Mouse (Mus musculus): ENCODE measurements at regions not wholly inside any gene's neighbourhood (a gene's known extent, or its start where the extent isn't known, plus 50 kb on each side); places are given as distances from the start of the nearest gene placed in this dataset.

DNA sequence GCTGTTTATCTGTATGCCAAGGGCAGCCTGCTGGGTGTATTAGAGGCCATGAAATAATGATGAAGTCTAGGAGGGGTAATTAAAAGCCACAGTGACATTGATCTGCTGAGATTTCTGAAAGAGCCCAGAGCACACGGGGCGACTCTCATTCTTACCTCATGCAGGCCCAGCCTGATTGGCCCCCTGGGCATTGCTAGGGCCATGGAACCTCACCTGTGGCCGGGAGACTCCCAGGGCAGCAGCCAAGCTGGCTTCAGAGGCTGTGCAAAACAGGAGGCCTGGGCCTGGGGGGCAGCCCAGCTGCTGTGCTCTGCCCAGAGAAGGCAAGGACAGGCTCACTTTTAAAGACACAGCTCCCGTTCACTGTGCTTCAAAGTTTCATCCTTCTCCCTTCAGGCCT, 366.4 kb upstream of the 3110018I06Rik start:
- no peaks in the 10 kb centered on the region for H3K9me3 ChIP-seq (replicated peaks; ENCODE audit: control insufficient read depth, low read length, poor library complexity, severe bottlenecking)
- WGBS: 50% methylated on average over 4 of the region's 4 CpGs
- H3K27me3 ChIP-seq (ENCODE audit: control insufficient read depth, insufficient read depth, low read depth, low read length): no peaks in the 10 kb centered on the region
- no peak for ATAC-seq
- no peaks in the 10 kb centered on the region for H3K4me1 ChIP-seq (ENCODE audit: control insufficient read depth, insufficient read depth, low read length)
- H3K4me2 ChIP-seq (ENCODE audit: low read length): no peak overlapping the region
- H3K4me3 ChIP-seq (ENCODE audit: low read depth, low read length): no peak overlapping the region
- H3K36me3 ChIP-seq (ENCODE audit: control insufficient read depth, insufficient read depth, low read length): no peaks in the 10 kb centered on the region
- H3K9ac ChIP-seq (ENCODE audit: low read depth, low read length): no peak overlapping the region
- no peak overlapping the region for H3K27ac ChIP-seq (ENCODE audit: low read length)

DNA sequence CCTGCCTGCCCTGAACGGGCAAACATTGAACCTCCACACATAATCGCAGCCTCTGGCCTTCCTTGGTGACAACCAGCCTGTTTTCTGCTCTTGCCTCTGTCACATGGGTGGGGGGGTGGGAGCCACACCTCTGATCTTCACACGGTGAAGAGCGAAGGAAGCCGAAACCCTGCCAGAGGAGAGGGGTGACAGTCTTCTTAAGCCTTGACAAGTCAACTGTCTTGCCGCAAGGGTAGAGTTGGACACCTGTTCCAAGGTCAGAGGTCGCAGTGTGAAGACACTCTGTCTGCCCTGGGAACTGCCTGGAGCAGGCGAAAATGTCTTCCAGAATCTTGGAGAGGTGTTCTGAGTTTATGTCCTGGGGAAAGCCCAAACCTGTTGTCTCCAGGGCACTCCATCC, 364.8 kb upstream of the 3110018I06Rik start:
- WGBS: 87% methylated on average over 8 of the region's 8 CpGs
- H3K4me3 ChIP-seq (ENCODE audit: low read depth, low read length): no peak overlapping the region
- H3K9ac ChIP-seq (ENCODE audit: low read depth, low read length): no peak overlapping the region
- H3K4me2 ChIP-seq (ENCODE audit: low read length): no peak overlapping the region
- H3K27ac ChIP-seq (ENCODE audit: low read length): no peak overlapping the region
- no peaks in the 10 kb centered on the region for H3K9me3 ChIP-seq (replicated peaks; ENCODE audit: control insufficient read depth, low read length, poor library complexity, severe bottlenecking)
- no peak for ATAC-seq
- H3K27me3 ChIP-seq (ENCODE audit: control insufficient read depth, insufficient read depth, low read depth, low read length): no peaks in the 10 kb centered on the region
- H3K4me1 ChIP-seq (ENCODE audit: control insufficient read depth, insufficient read depth, low read length): no peaks in the 10 kb centered on the region
- no peaks in the 10 kb centered on the region for H3K36me3 ChIP-seq (ENCODE audit: control insufficient read depth, insufficient read depth, low read length)

DNA sequence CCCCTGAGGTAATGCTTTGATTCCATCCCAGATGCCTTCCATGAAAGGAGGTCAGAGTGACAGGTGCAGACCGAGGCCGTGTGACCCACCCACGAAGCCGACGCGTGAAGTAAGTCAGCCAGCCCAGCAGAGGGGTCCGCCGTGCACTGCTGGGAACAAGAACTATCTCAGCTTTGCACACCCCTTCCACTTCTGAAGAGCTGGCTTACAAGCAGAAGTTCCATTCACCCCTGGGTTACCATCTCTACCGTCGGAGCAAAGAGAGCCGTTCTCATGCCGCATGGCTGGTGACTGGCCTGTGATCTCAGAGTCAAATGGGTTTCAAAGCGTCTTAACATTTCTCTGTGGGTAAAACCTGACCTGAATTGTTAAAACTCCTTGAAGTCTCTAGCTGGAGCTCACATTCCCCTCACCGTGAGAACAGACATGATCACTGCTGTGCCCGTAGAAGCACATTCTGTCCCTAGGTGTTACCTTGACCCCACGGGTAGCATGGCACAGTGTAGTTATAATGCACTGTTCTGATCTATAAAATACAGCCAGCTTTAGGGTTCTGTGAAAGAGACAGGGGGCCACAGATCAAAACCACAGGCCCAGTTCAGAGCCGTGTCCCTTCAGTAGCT, 364.1 kb upstream of the 3110018I06Rik start:
- H3K9ac ChIP-seq (ENCODE audit: low read depth, low read length): no peak overlapping the region
- no peaks in the 10 kb centered on the region for H3K9me3 ChIP-seq (replicated peaks; ENCODE audit: control insufficient read depth, low read length, poor library complexity, severe bottlenecking)
- no peak overlapping the region for H3K4me3 ChIP-seq (ENCODE audit: low read depth, low read length)
- no peak overlapping the region for H3K4me2 ChIP-seq (ENCODE audit: low read length)
- ATAC-seq: no peak
- WGBS: 73% methylated on average over 17 of the region's 17 CpGs
- no peaks in the 10 kb centered on the region for H3K27me3 ChIP-seq (ENCODE audit: control insufficient read depth, insufficient read depth, low read depth, low read length)
- H3K4me1 ChIP-seq (ENCODE audit: control insufficient read depth, insufficient read depth, low read length): 0 out of 2 replicates have a peak, but pooled peaks cover 2% of the 10 kb centered on the region
- H3K36me3 ChIP-seq (ENCODE audit: control insufficient read depth, insufficient read depth, low read length): no peaks in the 10 kb centered on the region
- H3K27ac ChIP-seq (ENCODE audit: low read length): no peak overlapping the region

DNA sequence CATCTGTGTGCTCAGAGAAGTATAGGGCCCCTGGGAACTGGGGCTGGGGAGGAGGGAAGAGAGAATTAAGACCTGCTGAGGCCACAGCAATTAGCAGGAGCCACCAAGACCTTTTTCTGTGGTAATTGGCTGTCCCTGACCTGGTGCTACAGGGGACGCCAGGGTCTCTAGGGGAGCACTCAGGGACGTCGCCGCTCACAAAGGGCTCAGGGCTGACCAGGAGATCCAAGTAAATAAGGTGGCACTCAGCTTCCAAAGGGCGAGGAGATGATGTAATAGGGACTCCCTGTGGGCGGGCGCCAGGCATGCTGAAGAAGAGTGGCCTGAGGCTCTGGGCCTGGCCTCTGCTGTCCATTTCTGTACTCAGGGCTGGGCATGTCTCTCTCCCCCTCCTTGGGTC, 363.2 kb upstream of the 3110018I06Rik start:
- no peaks in the 10 kb centered on the region for H3K9me3 ChIP-seq (replicated peaks; ENCODE audit: control insufficient read depth, low read length, poor library complexity, severe bottlenecking)
- no peak overlapping the region for H3K27ac ChIP-seq (ENCODE audit: low read length)
- no peak overlapping the region for H3K4me3 ChIP-seq (ENCODE audit: low read depth, low read length)
- no peak overlapping the region for H3K9ac ChIP-seq (ENCODE audit: low read depth, low read length)
- 0 out of 2 replicates have a peak, but pooled peaks cover 2% of the 10 kb centered on the region for H3K4me1 ChIP-seq (ENCODE audit: control insufficient read depth, insufficient read depth, low read length)
- H3K4me2 ChIP-seq (ENCODE audit: low read length): no peak overlapping the region
- no peak for ATAC-seq
- no peaks in the 10 kb centered on the region for H3K36me3 ChIP-seq (ENCODE audit: control insufficient read depth, insufficient read depth, low read length)
- no peaks in the 10 kb centered on the region for H3K27me3 ChIP-seq (ENCODE audit: control insufficient read depth, insufficient read depth, low read depth, low read length)
- 55% methylated on average over 7 of the region's 7 CpGs for WGBS

DNA sequence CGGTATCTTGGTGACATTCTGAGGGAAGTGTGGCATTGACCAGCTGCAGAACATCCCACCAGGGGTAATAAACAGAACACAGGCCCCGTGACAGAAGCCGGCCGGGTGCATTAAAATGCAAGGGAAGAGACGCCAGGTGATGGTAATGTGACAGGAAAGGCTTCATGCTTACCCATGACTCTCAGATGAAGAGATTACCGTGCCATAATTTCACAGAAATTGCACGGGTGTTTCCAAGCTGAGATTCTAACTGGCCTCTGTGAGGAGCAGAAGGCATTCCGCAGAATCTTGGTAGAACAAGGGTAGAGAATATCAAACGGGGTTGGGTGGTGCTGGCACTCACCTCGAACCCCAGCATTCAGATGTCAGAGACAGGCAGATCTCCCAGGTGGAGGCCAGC, 362.4 kb upstream of the 3110018I06Rik start:
- ATAC-seq: no peak
- H3K9ac ChIP-seq (ENCODE audit: low read depth, low read length): no peak overlapping the region
- H3K4me3 ChIP-seq (ENCODE audit: low read depth, low read length): no peak overlapping the region
- H3K27ac ChIP-seq (ENCODE audit: low read length): no peak overlapping the region
- no peaks in the 10 kb centered on the region for H3K9me3 ChIP-seq (replicated peaks; ENCODE audit: control insufficient read depth, low read length, poor library complexity, severe bottlenecking)
- WGBS: 81% methylated on average over 10 of the region's 10 CpGs
- 0 out of 2 replicates have a peak, but pooled peaks cover 2% of the 10 kb centered on the region for H3K4me1 ChIP-seq (ENCODE audit: control insufficient read depth, insufficient read depth, low read length)
- H3K27me3 ChIP-seq (ENCODE audit: control insufficient read depth, insufficient read depth, low read depth, low read length): no peaks in the 10 kb centered on the region
- no peaks in the 10 kb centered on the region for H3K36me3 ChIP-seq (ENCODE audit: control insufficient read depth, insufficient read depth, low read length)
- no peak overlapping the region for H3K4me2 ChIP-seq (ENCODE audit: low read length)

DNA sequence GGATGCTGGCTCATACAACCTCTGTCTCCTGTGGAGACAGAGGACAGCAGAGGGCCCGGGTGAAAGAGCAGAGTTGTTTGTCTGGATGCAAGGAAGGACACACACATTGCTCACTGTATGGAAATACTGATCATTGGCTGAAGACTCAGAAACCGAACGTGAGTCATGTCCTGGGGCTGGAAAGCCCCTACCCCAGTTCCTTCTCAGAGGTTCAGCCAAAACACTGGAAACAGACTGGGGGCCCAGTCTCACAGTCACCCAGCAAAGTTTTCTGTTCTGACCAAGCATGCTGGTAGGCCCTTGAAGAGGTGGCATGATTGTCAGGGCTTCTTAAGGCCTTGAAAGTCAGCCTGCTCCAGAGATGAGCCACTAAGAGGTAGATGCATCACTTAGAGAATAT, 360.8 kb upstream of the 3110018I06Rik start:
- no peaks in the 10 kb centered on the region for H3K9me3 ChIP-seq (replicated peaks; ENCODE audit: control insufficient read depth, low read length, poor library complexity, severe bottlenecking)
- H3K4me1 ChIP-seq (ENCODE audit: control insufficient read depth, insufficient read depth, low read length): peaks cover 4% of the 10 kb centered on the region; the same call in 1 of the 2 replicates
- no peaks in the 10 kb centered on the region for H3K36me3 ChIP-seq (ENCODE audit: control insufficient read depth, insufficient read depth, low read length)
- H3K4me2 ChIP-seq (ENCODE audit: low read length): no peak overlapping the region
- 87% methylated on average over 3 of the region's 3 CpGs for WGBS
- no peak for ATAC-seq
- H3K4me3 ChIP-seq (ENCODE audit: low read depth, low read length): no peak overlapping the region
- H3K27me3 ChIP-seq (ENCODE audit: control insufficient read depth, insufficient read depth, low read depth, low read length): no peaks in the 10 kb centered on the region
- H3K9ac ChIP-seq (ENCODE audit: low read depth, low read length): no peak overlapping the region
- H3K27ac ChIP-seq (ENCODE audit: low read length): no peak overlapping the region

DNA sequence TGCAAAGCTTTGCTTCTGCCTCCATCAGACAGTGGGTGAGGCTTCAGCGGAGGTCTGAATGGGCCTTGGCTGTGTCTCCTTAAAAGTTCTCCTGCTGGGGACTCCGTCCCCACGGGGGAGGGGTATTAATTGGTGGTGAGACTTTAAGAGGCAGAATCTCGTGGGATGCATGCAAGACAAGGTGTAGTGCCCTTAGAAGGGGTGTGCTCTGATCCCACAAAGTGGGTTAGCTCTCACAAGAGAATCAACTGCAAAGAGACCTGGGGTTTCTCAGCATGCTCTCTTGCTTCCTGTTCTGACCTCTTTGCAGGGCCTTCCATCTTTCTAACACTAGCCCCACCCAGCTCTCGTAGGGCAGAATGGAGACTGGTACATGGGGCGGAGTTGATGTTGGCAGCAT, 359.2 kb upstream of the 3110018I06Rik start:
- no peaks in the 10 kb centered on the region for H3K36me3 ChIP-seq (ENCODE audit: control insufficient read depth, insufficient read depth, low read length)
- WGBS: 74% methylated on average over 6 of the region's 6 CpGs
- H3K4me3 ChIP-seq (ENCODE audit: low read depth, low read length): no peak overlapping the region
- H3K27me3 ChIP-seq (ENCODE audit: control insufficient read depth, insufficient read depth, low read depth, low read length): no peaks in the 10 kb centered on the region
- H3K9me3 ChIP-seq (replicated peaks; ENCODE audit: control insufficient read depth, low read length, poor library complexity, severe bottlenecking): no peaks in the 10 kb centered on the region
- no peak overlapping the region for H3K4me2 ChIP-seq (ENCODE audit: low read length)
- no peak overlapping the region for H3K27ac ChIP-seq (ENCODE audit: low read length)
- H3K9ac ChIP-seq (ENCODE audit: low read depth, low read length): no peak overlapping the region
- peaks cover 8% of the 10 kb centered on the region; the same call in 1 of the 2 replicates for H3K4me1 ChIP-seq (ENCODE audit: control insufficient read depth, insufficient read depth, low read length)
- no peak for ATAC-seq

DNA sequence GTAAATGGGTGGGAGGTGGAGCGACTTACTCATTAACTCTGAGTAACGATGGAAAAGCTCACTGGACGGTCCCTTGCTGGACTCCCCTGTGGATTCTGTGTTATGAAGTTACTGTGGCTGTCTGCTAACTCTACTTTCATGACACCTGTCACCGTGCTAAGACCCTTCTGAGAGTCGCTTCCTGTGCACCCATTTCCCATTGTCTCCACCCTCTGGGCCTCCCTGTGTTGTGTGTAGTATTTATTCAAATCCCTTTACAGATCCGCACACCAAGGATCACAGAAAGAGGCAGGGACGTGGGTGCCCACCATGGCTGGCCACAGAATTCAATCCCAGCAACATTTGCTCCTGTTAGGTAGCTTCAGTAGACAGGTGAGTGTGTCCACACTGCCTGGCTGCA, 357.1 kb upstream of the 3110018I06Rik start:
- Histone ChIP-seq H3K4me3 (ENCODE audit: low read depth, low read length) (no peak overlapping the region), H3K4me1 (ENCODE audit: control insufficient read depth, insufficient read depth, low read length) (peaks cover 8% of the 10 kb centered on the region; the same call in 1 of the 2 replicates), H3K27me3 (ENCODE audit: control insufficient read depth, insufficient read depth, low read depth, low read length) (no peaks in the 10 kb centered on the region), H3K36me3 (ENCODE audit: control insufficient read depth, insufficient read depth, low read length) (no peaks in the 10 kb centered on the region), H3K9me3 (replicated peaks; ENCODE audit: control insufficient read depth, low read length, poor library complexity, severe bottlenecking) (no peaks in the 10 kb centered on the region), H3K27ac (ENCODE audit: low read length) (no peak overlapping the region), H3K9ac (ENCODE audit: low read depth, low read length) (no peak overlapping the region), H3K4me2 (ENCODE audit: low read length) (no peak overlapping the region)
- WGBS: 72% methylated on average over 7 of the region's 7 CpGs
- ATAC-seq: no peak

DNA sequence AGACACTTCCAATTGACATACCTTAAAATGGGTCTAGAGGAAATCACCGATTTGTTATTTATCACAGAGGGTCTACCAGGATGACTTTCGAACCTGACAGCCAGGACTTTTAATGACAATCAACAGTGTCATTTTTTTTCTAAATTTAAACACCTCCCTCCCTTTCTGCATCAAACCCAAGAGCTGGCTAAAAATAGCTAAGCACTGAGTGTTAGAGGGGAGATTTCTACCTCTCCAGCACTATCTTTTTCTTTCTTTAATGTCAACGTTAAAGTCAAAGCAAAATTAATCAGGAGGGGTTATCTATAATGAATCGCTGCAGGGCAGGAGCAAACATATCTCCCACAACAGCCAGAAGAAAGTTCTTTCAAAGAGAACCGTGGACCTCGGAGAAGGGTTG, 356.6 kb upstream of the 3110018I06Rik start:
- no peak for ATAC-seq
- no peaks in the 10 kb centered on the region for H3K36me3 ChIP-seq (ENCODE audit: control insufficient read depth, insufficient read depth, low read length)
- no peak overlapping the region for H3K4me3 ChIP-seq (ENCODE audit: low read depth, low read length)
- H3K27ac ChIP-seq (ENCODE audit: low read length): no peak overlapping the region
- peaks cover 8% of the 10 kb centered on the region; the same call in 1 of the 2 replicates for H3K4me1 ChIP-seq (ENCODE audit: control insufficient read depth, insufficient read depth, low read length)
- 77% methylated on average over 6 of the region's 6 CpGs for WGBS
- H3K4me2 ChIP-seq (ENCODE audit: low read length): no peak overlapping the region
- H3K9ac ChIP-seq (ENCODE audit: low read depth, low read length): no peak overlapping the region
- no peaks in the 10 kb centered on the region for H3K27me3 ChIP-seq (ENCODE audit: control insufficient read depth, insufficient read depth, low read depth, low read length)
- H3K9me3 ChIP-seq (replicated peaks; ENCODE audit: control insufficient read depth, low read length, poor library complexity, severe bottlenecking): no peaks in the 10 kb centered on the region

Data from midbrain, embryonic 16.5 days (tissue).